Mouse (Mus musculus) thymus, adult 2 months (tissue): ENCODE results near the gene Mtmr4. TPM values are rescaled to one million over a fixed set of nuclear protein-coding genes. Genes with fewer than 3 reads are reported as not detected.

Source experiments
- DNase-seq: peaks from one replicate; pipeline ENCODE4 v3.0.0; 2021
- H3K27ac ChIP-seq: fragments of 200-500 bp; 2 replicates; pipeline ENCODE4 v1.5.1; 2012; ENCODE audit warnings: low read length, control low read depth; ENCODE audit not compliant: control insufficient read depth, insufficient read depth
- H3K27me3 ChIP-seq: fragments of 200-500 bp; 2 replicates; pipeline ENCODE4 v1.6.1; 2012; ENCODE audit warnings: mild to moderate bottlenecking, low read length, moderate library complexity, mixed read lengths; ENCODE audit not compliant: control insufficient read depth, insufficient read depth
- H3K36me3 ChIP-seq: fragments of 200-500 bp; 2 replicates; pipeline ENCODE4 v1.6.1; 2012; ENCODE audit warnings: mild to moderate bottlenecking, low read length, moderate library complexity; ENCODE audit not compliant: control insufficient read depth, insufficient read depth
- H3K4me1 ChIP-seq: fragments of 200-500 bp; replicated peaks from 2 replicates; pipeline ENCODE4 v1.6.1; 2012; ENCODE audit warnings: low read length; ENCODE audit not compliant: control insufficient read depth, insufficient read depth
- H3K4me3 ChIP-seq: fragments of 200-500 bp; 2 replicates; pipeline ENCODE4 v1.5.1; 2012; ENCODE audit warnings: mild to moderate bottlenecking, low read length, control low read depth, moderate library complexity; ENCODE audit not compliant: control insufficient read depth, insufficient read depth
- CTCF ChIP-seq: fragments of 200-500 bp; IDR thresholded peaks from 2 replicates; pipeline ENCODE4 v1.5.1; 2012; ENCODE audit warnings: mild to moderate bottlenecking, control low read depth, low read length, moderate library complexity, borderline replicate concordance; ENCODE audit not compliant: control insufficient read depth, poor library complexity, insufficient read depth; ENCODE audit errors: extremely low read depth
- POLR2A ChIP-seq: fragments of 200-500 bp; IDR thresholded peaks from 2 replicates; pipeline ENCODE4 v1.6.1; 2012; ENCODE audit warnings: mild to moderate bottlenecking, low read length, control low read depth, moderate library complexity; ENCODE audit not compliant: control insufficient read depth, poor library complexity, insufficient read depth; ENCODE audit errors: extremely low read depth
- WGBS: fragments of 180-500 bp; shearing (Covaris S2); methylation state at CpG from one replicate; pipeline ENCODE4 v1.1.7; 2018; 5-methylcytosine and 5-hydroxymethylcytosine counted together
- polyA plus RNA-seq: library from polyadenylated mRNA; depleted of rRNA; stranded (reverse); fragments of >200 nt; gene quantifications from 2 replicates; pipeline ENCODE4 v1.2.3, GENCODE M21; 2012

Gene Mtmr4
- polyA plus RNA-seq, 1 experiment = 47.0 TPM

- WGBS = 87% methylated on average over 8 of the region's 8 CpGs
- TF ChIP-seq POLR2A (no peak), CTCF (no peak)
- no peaks in the 10 kb centered on the region for H3K27me3 ChIP-seq
Measured at GRCm38 (mm10) chr11:87581933-87582710, 9.8 kb upstream of the Mtmr4 start.

DNA sequence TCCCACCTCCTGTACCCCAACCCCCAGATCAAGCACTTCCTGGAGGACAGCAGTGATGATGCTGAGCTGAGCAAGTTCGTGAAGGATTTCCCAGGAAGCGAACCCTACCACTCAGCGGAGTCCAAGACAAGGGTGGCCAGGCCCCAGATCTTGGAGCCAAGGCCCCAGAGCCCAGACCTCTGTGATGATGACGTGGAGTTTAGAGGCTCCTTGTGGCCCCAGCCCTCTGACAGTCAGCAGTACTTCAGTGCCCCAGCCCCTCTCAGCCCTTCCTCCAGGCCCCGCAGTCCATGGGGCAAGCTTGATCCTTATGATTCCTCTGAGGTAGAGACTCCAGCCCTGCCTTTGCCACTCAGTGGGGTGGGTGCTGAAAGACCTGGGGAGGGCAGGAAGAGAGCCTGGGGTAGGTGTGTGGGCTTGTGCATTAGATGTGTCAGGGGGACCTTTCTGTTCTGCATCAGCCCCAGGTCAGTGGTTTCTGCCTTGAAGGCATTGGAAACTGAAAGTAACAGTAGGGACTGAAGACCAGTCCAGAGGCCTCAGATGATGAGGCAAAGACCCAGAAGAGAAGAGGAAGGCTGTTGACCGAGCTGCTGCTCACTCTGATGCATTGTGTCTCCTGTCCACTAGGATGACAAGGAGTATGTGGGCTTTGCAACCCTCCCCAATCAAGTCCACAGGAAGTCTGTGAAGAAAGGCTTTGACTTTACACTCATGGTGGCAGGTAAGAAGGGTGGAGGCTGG is 8.5 kb upstream of the Mtmr4 start:
- Histone ChIP-seq H3K27ac (no peak overlapping the region), H3K27me3 (no peaks in the 10 kb centered on the region), H3K4me3 (no peak overlapping the region), H3K36me3 (no peaks in the 10 kb centered on the region), H3K4me1 (peaks cover 10% of the 10 kb centered on the region)
- no peak for TF ChIP-seq CTCF
- TF ChIP-seq POLR2A = no peak
- WGBS = 89% methylated on average over 6 of the region's 6 CpGs
- no peak for DNase-seq

More at GRCm38 (mm10) chr11:87581933-87582710, 9.8 kb upstream of the Mtmr4 start:
- Histone ChIP-seq H3K36me3 (no peaks in the 10 kb centered on the region), H3K4me3 (no peak overlapping the region), H3K4me1 (peaks cover 12% of the 10 kb centered on the region), H3K27ac (no peak overlapping the region)
- DNase-seq = no peak

GRCm38 (mm10) chr11:87584711-87585505 is 7.1 kb upstream of the Mtmr4 start:
- no peak for DNase-seq

DNA sequence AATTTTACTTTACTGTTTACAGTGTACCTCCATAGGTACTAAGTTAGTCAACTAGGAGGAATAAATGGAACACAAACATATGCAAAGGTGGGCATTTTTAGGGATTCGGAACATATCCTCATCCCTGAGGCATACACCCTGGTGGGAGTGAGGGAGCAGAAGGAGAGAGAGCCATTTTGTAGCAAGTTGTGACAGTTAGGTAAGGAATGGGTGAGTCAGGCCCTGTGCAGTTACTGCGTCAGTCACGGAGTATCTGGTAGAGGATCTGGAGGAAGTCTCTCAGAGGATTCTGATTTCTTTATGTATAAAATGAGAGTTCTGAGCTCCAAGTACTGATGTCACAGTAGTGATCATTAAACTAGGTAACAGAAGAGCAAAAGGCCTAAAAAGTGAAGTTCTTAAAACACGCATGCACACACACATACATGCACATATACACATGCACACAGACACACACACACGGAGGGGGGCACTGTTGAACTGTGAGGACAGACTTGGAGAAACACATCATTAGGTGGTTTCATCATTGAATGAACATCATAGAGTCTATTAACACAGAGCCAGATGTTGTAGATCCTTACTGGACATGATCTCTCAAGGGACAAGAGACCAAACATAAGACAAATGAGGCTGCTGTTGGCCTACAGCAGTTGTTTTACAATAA is 4.6 kb upstream of the Mtmr4 start:
- Histone ChIP-seq H3K27me3 (no peaks in the 10 kb centered on the region), H3K36me3 (no peaks in the 10 kb centered on the region), H3K4me3 (no peak overlapping the region), H3K27ac (no peak overlapping the region), H3K4me1 (no peaks in the 10 kb centered on the region; the same call in 1 of the 2 replicates)
- no peak for DNase-seq
- WGBS = 94% methylated on average over 5 of the region's 5 CpGs
- TF ChIP-seq CTCF (no peak), POLR2A (no peak)

More at GRCm38 (mm10) chr11:87584711-87585505, 7.1 kb upstream of the Mtmr4 start:
- 94% methylated on average over 10 of the region's 10 CpGs for WGBS
- no peak for TF ChIP-seq CTCF
- no peaks in the 10 kb centered on the region for H3K4me1 ChIP-seq
- H3K27ac ChIP-seq = no peak overlapping the region
- H3K36me3 ChIP-seq = no peaks in the 10 kb centered on the region
- H3K4me3 ChIP-seq = no peak overlapping the region
- H3K27me3 ChIP-seq = no peaks in the 10 kb centered on the region

- H3K27ac ChIP-seq = no peak overlapping the region
- peaks cover 9% of the 10 kb centered on the region for H3K4me1 ChIP-seq
- TF ChIP-seq POLR2A (no peak), CTCF (no peak)
- no peak for DNase-seq
- H3K36me3 ChIP-seq = no peaks in the 10 kb centered on the region
- no peaks in the 10 kb centered on the region for H3K27me3 ChIP-seq
- no peak overlapping the region for H3K4me3 ChIP-seq
- WGBS = 98% methylated on average over 8 of the region's 8 CpGs
Measured at GRCm38 (mm10) chr11:87589605-87590004, 2.4 kb upstream of the Mtmr4 start.
